Mouse (Mus musculus) ovary, postnatal 14 days (tissue): ENCODE measurements around the gene Slc6a20a.
A peak's percentile ranks its signal among the peaks of the same experiment; 100 is the strongest.
"Not testable (repeated sequence)": the region's sequence is repeated elsewhere in the genome, so short reads cannot be mapped to it uniquely, and the experiment has no call there.

Experiments
- DNase-seq: peaks from one replicate; pipeline ENCODE4 v3.0.0; 2022; ENCODE audit warnings: low spot score

Slc6a20a gene

DNA sequence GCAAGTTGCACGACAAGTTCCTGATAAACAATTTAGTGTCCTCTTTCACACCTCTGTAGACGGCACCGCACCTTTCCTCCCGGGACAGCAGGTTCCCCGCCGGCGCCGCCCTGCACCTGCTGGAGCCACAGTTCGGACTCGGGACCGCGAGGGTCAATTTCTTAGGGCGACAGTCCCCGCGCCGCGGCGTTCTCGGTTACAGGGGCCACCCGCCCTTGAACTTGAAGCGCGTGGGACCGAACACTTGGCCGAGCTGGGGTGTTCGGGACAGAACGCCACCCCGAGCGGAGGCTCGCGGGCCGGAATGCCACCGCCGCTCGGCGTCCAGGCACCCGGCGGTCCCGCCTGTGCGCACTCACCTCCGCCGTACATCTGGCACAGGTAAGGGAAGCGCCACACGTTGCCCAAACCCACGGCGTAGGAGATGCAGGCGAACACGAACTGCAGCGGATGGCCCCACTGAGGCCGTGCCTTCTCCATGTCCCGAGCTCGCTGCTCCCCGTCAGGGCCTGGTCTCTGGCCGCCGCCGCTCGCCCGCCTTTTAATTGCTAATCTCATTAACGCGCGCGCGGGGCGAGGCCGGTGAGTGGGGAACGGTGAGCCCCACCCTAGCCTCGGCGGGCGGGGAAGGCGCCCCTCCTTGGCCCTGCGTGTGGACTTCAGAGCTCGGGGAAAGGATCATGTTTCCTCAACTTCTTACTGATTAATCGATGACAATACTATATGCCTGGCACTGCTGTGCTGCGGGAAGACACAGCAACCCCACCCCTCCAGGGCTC is at the start of gene Slc6a20a, which contains the start of gene Ccr9:
Slc6a20a (minus strand) TSS at position 559 of the 779 bp plus-strand sequence.
Ccr9 (plus strand) TSS at position 113 of the 779 bp plus-strand sequence.
- DNase-seq = no peak

- DNase-seq = no peak
Observed at GRCm38 (mm10) chr9:123722737-123723493, 44.2 kb upstream of the Slc6a20a start.

GRCm38 (mm10) chr9:123717186-123718008 is 38.7 kb upstream of the Slc6a20a start, which contains the start of gene Lztfl1:
TSS of gene Lztfl1 (minus strand) at chr9:123717697.
- peak; percentile 89 for DNase-seq

GRCm38 (mm10) chr9:123716301-123716700 is 37.6 kb upstream of the Slc6a20a start:
- DNase-seq = no peak

DNA sequence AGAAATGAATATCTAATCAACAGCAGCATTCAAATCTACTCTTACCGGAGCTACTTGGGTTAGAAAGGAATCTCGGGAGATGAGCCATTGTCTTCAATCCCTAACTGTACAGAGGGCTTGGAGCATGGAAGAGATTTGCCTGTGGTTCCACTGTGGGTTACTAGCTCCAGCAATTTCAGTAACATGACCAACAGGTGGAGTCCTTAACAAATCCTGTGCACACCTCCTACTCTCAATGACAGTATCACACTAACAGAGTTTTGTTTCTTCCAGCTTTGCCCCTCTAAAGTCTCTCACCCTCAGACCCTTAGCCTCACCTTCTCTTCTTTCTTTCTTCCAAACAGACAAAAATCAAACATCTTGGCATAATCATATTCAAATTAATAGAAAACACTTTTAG is 34.4 kb upstream of the Slc6a20a start:
- no peak for DNase-seq

DNA sequence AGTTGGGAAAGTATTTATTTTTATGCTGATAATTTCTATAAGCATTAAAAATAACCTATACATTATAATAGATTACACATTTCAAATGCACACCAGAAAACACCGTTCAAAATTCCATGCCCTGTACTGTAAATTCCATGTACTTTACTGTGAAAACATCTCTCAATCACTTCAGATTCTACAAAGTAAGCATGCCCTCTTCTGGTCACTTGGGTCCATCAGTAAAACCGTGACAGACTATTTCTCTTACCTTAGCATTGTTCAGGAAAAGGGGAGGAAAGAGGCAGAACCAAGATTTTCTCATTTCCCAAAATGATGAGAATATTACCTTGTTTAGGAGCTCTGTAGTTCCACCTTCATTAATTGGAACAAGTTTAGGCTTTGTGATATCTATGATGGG is 30.5 kb upstream of the Slc6a20a start:
- DNase-seq = no peak

- DNase-seq = no peak
Observed at GRCm38 (mm10) chr9:123701822-123702221, 23.1 kb upstream of the Slc6a20a start.

GRCm38 (mm10) chr9:123695634-123696302 is 17.1 kb upstream of the Slc6a20a start:
- DNase-seq = no peak

GRCm38 (mm10) chr9:123688227-123688626 is 9.5 kb upstream of the Slc6a20a start:
- DNase-seq = no peak

DNA sequence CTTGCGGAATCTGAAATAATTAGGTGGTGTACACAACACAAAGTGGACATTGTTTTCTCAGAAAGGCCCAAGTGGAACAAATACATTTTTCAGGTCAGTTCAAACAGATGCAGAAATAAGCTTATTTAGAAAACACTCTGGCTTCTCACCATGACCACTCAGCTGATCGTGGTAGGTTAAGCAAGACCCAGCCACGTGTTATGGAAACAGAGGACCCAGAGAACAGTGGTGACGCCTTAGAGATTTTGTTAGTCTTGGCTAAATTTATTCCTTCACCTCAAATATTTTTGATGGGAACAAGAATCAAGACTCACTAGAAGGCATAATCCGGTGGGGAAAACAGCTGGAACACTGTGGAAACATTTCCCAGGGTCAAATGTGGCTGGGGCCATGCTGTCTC is 7.5 kb upstream of the Slc6a20a start:
- DNase-seq = no peak

- no peak for DNase-seq
Observed at GRCm38 (mm10) chr9:123683704-123684103, 5.0 kb upstream of the Slc6a20a start.

DNA sequence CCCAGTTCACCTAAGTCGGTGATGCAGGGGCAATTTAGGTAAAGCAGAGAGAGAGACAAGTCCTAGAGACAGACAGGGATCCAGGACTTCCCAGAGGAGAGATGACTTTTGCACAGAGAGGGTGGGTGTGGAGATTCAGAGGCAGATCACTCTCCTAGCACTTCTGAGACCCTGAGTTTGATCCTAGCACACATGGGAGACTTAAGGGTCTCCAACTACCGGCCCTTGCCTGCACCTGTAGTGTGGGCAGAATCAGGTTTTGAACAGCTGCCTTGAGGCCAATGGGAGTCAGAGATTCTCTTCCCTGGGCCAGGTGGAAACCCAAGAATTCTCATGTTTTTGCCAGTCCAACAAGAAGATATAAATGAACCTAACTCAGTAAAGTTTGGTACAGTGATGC is 513 bp upstream of the Slc6a20a start:
- no peak for DNase-seq

- peak; percentile 28 for DNase-seq
Observed at GRCm38 (mm10) chr9:123665645-123666044, 13.0 kb downstream of the Slc6a20a start.

GRCm38 (mm10) chr9:123659986-123660676 is 18.6 kb downstream of the Slc6a20a start:
- DNase-seq = not testable (repeated sequence)

- no peak for DNase-seq
Observed at GRCm38 (mm10) chr9:123658981-123659380, 19.7 kb downstream of the Slc6a20a start.

DNA sequence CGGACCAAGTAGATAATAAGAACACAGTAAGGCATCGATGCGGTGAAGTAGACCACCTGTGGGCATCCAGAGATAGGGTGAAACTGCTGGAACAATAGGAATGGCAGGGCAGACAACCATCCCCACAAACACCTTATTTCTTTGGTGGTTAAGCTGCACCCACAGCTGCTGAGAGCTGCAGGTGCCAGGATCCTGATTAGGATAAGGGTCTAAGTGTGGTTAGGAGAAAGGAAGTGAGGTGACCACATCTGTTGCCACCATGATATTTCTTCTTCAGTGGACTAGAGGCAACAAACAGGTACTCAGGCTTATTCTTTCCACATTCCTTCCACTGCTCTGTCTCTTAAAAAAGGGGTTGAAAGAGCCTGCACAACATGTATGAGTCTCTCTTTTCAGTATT is 21.2 kb downstream of the Slc6a20a start:
- no peak for DNase-seq

DNA sequence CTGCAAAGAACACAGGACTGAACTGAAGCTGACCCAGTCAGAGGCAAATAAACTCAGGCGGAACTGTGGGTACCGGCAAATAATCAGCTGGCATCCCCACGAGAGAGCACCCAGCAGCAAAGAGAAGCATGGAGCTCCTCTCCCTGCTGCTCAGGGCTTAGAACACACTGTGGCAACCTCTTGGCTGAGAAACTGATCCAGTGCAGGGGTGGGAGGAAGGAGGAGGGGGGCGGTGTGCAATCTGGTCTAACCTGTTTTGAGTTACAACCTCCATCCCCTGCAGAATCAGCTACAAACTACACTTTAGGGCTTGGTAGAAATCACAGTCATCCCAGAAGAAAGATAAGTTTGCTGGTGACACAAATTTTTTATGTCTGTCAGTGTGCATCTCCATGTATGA is 27.3 kb downstream of the Slc6a20a start:
- no peak for DNase-seq

- no peak for DNase-seq
Observed at GRCm38 (mm10) chr9:123649785-123650511, 28.7 kb downstream of the Slc6a20a start.

GRCm38 (mm10) chr9:123640106-123640505 is 38.6 kb downstream of the Slc6a20a start:
- DNase-seq = no peak

DNA sequence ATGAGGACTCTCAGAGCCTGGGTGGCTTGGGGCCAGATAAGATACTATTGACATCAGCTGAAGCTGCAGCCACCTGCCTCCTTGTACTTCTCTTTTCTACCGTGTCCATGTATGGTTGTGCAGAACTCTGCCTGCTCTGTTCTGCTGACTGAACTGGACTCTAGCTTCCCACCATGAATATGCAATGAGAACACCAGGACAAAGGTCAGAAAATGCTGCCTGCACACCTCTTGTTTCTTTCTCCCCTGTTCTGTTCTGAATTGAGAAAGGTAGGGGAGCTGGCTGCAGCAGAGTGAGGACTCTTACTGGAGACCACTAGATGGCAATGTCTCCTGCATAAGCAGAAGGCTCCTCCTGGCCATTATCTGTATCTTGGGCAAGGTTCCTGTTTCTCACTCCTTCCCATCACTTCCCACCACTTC is 40.0 kb downstream of the Slc6a20a start:
- DNase-seq = no peak
